Mouse (Mus musculus): ENCODE measurements around the gene Plcb3. TPM values are rescaled to one million over a fixed set of nuclear protein-coding genes. Genes with fewer than 3 reads are reported as not detected.

Gene Plcb3
- total and polyA plus RNA-seq, 2 experiments from 2014 or later: 10.0 to 12.8 TPM

DNA sequence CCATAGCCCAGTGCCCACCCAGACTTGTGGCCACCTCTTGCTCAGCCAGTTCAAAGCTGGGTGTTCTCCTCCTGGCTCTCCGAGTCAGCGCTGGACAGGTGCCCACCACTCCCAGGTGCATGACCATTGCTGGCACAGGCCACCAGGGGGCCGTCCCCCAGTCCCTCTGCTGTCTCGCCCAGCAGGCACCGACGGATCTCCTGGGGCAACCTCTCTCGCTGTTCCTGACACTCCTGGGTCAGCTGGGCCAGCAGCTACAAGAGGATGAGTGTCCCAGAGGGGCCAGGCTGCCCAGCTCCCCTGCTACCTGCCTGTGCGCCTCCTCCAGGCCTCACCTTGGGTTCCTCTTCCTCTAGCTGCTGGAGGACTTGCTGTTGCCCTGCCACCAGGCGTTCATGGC is 22.2 kb downstream of the Plcb3 start:
- Histone ChIP-seq H3K36me3 (ENCODE audit: insufficient read depth) (peaks cover 7% of the 10 kb centered on the region; the same call in 1 of the 2 replicates), H3K4me1 (ENCODE audit: insufficient read depth) (peaks cover 12% of the 10 kb centered on the region; the same call in 1 of the 2 replicates), H3K4me3 (ENCODE audit: low read depth, low read length) (no peak overlapping the region), H3K4me2 (ENCODE audit: low read depth) (no peak overlapping the region), H3K9ac (no peak overlapping the region), H3K27ac (ENCODE audit: low read depth, low read length) (no peak overlapping the region), H3K27me3 (ENCODE audit: insufficient read depth, low read length) (no peaks in the 10 kb centered on the region), H3K9me3 (ENCODE audit: low read length) (no peaks in the 10 kb centered on the region)
- 48% methylated on average over 9 of the region's 9 CpGs for WGBS
- DNase-seq: no peak
- ATAC-seq: no peak
- TF ChIP-seq CTCF (IDR thresholded peaks at IDR 0.05; ENCODE audit: low read depth): peak; percentile 45

DNA sequence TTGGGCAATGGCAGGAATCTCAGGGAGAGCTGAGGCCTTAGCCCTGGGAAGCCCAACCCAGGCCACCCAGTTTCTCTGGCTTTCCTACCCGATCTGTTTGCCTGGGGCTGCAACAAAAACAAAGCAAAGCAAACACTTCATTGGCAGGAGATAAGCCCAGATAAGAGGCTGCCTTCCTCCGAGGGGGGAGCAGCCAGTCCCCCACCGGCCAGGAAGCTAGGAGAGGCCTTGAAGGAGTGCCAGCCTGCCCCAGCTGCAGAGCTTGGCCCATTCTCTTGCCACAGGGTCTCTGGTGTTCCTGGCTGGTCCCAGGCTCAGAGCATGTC is 23.6 kb downstream of the Plcb3 start:
- Histone ChIP-seq H3K9me3 (ENCODE audit: low read length) (no peaks in the 10 kb centered on the region), H3K4me1 (ENCODE audit: insufficient read depth) (peaks cover 12% of the 10 kb centered on the region; the same call in 1 of the 2 replicates), H3K9ac (peak overlapping the region; percentile 58; the same call in 1 of the 2 replicates), H3K4me3 (ENCODE audit: low read depth, low read length) (no peak overlapping the region), H3K36me3 (ENCODE audit: insufficient read depth) (peaks cover 3% of the 10 kb centered on the region; the same call in 1 of the 2 replicates), H3K27ac (ENCODE audit: low read depth, low read length) (peak overlapping the region; percentile 79; the same call in 1 of the 2 replicates), H3K27me3 (ENCODE audit: insufficient read depth, low read length) (no peaks in the 10 kb centered on the region), H3K4me2 (ENCODE audit: low read depth) (peak overlapping the region; percentile 92)
- ATAC-seq (no peak), DNase-seq (no peak)
- 11% methylated on average over 3 of the region's 3 CpGs for WGBS
- no peak for TF ChIP-seq CTCF (IDR thresholded peaks at IDR 0.05; ENCODE audit: low read depth)

DNA sequence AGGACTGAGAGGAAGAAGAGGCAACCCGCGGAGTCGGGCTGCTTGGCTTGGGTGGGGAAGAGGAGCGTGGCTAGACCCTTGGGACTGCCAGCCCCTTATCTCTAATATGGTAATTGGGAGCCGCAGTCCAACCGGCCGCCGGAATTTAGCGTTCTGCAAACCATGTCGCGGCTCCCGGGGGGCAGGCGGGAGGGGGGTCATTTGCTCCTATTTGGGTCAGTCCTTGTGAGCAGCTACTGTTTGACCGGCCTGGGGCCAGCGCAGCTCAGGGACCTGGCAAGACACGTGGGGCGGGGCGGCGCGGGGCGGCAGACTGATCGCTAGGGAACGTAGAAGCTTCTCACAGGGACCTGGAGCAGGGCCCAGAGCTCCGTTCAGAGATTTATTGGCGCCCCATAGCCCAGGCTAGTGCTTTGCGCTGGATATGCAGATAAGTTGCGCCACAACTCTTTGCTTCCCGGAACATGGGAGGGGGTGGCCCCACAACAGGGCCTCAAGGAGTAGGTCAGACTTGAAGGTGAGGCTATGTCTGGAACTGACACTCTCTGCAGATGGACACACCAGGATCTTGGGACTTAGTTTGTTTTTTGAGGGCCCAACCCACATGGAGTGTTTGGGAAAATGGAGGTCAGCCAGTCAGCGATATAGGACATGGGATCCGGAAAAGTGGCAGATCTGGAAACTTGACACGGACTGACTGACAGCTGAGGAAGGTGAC is 24.1 kb downstream of the Plcb3 start:
- H3K27me3 ChIP-seq (ENCODE audit: insufficient read depth, low read length): no peaks in the 10 kb centered on the region
- peak overlapping the region; percentile 46 for H3K4me3 ChIP-seq (ENCODE audit: low read depth, low read length)
- H3K9ac ChIP-seq: peak overlapping the region; percentile 58
- no peaks in the 10 kb centered on the region for H3K9me3 ChIP-seq (ENCODE audit: low read length)
- H3K4me1 ChIP-seq (ENCODE audit: insufficient read depth): peaks cover 12% of the 10 kb centered on the region; the same call in 1 of the 2 replicates
- 2% methylated on average over 31 of the region's 31 CpGs for WGBS
- no peak for TF ChIP-seq CTCF (IDR thresholded peaks at IDR 0.05; ENCODE audit: low read depth)
- H3K36me3 ChIP-seq (ENCODE audit: insufficient read depth): peaks cover 3% of the 10 kb centered on the region; the same call in 1 of the 2 replicates
- H3K4me2 ChIP-seq (ENCODE audit: low read depth): peak overlapping the region; percentile 92
- peak; percentile 70 for DNase-seq
- ATAC-seq: peak; percentile 44
- peak overlapping the region; percentile 79 for H3K27ac ChIP-seq (ENCODE audit: low read depth, low read length)

GRCm38 (mm10) chr19:6951381-6951968 is 24.8 kb downstream of the Plcb3 start:
- peaks cover 12% of the 10 kb centered on the region; the same call in 1 of the 2 replicates for H3K4me1 ChIP-seq (ENCODE audit: insufficient read depth)
- H3K36me3 ChIP-seq (ENCODE audit: insufficient read depth): peaks cover 7% of the 10 kb centered on the region; the same call in 1 of the 2 replicates
- TF ChIP-seq CTCF (IDR thresholded peaks at IDR 0.05; ENCODE audit: low read depth): no peak; the same call in 1 of the 2 replicates
- H3K27me3 ChIP-seq (ENCODE audit: insufficient read depth, low read length): no peaks in the 10 kb centered on the region
- peak overlapping the region; percentile 79 for H3K27ac ChIP-seq (ENCODE audit: low read depth, low read length)
- ATAC-seq: peak; percentile 92
- peak overlapping the region; percentile 62 for H3K9ac ChIP-seq
- DNase-seq: peak; percentile 94
- under 1% methylated on average over 35 of the region's 35 CpGs for WGBS
- H3K4me2 ChIP-seq (ENCODE audit: low read depth): peak overlapping the region; percentile 92
- H3K9me3 ChIP-seq (ENCODE audit: low read length): no peaks in the 10 kb centered on the region
- H3K4me3 ChIP-seq (ENCODE audit: low read depth, low read length): peak overlapping the region; percentile 46

DNA sequence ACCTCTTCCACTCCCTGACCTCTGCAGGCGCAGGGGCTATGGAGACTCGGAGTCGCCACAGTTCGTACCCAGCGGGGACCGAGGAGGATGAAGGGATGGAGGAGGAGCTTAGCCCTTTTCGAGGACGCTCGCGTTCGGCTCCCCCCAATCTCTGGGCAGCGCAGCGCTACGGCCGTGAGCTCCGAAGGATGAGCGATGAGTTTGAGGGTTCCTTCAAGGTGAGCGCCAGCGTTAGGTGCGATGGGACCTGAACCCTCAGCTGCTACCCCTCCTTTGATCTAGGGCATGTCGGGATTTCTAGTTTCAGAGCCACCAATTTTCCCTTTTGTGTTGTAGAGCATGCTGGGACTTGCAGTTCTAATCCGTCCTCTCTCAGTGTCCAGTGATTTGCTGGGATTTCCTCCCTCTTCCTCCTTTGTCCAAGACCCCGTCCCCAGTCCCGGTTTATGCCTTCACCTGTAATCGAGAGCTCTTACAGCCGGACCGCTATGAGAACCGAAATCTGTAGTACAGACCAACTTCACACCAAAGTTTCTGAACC is 25.6 kb downstream of the Plcb3 start:
- Histone ChIP-seq H3K36me3 (ENCODE audit: insufficient read depth) (peaks cover 14% of the 10 kb centered on the region; the same call in 1 of the 2 replicates), H3K27ac (ENCODE audit: low read depth, low read length) (peak overlapping the region; percentile 79), H3K4me3 (ENCODE audit: low read depth, low read length) (peak overlapping the region; percentile 46), H3K9ac (peak overlapping the region; percentile 62), H3K4me2 (ENCODE audit: low read depth) (peak overlapping the region; percentile 92), H3K4me1 (ENCODE audit: insufficient read depth) (peaks cover 12% of the 10 kb centered on the region; the same call in 1 of the 2 replicates), H3K27me3 (ENCODE audit: insufficient read depth, low read length) (no peaks in the 10 kb centered on the region), H3K9me3 (ENCODE audit: low read length) (no peaks in the 10 kb centered on the region)
- DNase-seq: peak; percentile 78
- TF ChIP-seq CTCF (IDR thresholded peaks at IDR 0.05; ENCODE audit: low read depth): no peak
- peak; percentile 60 for ATAC-seq
- WGBS: 2% methylated on average over 28 of the region's 28 CpGs

DNA sequence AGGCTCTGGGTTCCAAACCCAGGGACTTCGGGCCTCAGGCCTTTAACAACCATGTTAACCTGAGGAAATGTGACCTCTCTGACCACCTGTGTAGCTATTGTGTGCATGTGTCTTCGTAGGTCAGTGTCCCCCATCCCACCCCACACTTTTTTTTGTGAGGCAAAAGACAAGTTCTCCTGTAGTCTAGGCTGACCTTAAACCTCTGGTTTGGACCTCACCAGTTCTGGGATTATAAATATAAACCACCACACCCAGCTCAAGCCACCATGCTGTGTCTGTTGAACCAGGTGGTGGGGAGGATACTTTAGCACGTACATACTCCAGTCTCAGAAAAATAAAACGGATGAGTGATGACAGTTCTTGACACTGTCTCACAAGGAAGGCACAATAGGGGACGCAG is 26.3 kb downstream of the Plcb3 start:
- no peaks in the 10 kb centered on the region for H3K9me3 ChIP-seq (ENCODE audit: low read length)
- H3K4me2 ChIP-seq (ENCODE audit: low read depth): peak overlapping the region; percentile 92
- peaks cover 12% of the 10 kb centered on the region; the same call in 1 of the 2 replicates for H3K4me1 ChIP-seq (ENCODE audit: insufficient read depth)
- no peaks in the 10 kb centered on the region for H3K27me3 ChIP-seq (ENCODE audit: insufficient read depth, low read length)
- TF ChIP-seq CTCF (IDR thresholded peaks at IDR 0.05; ENCODE audit: low read depth): no peak
- DNase-seq (no peak), ATAC-seq (no peak)
- H3K27ac ChIP-seq (ENCODE audit: low read depth, low read length): no peak overlapping the region
- peaks cover 14% of the 10 kb centered on the region; the same call in 1 of the 2 replicates for H3K36me3 ChIP-seq (ENCODE audit: insufficient read depth)
- peak overlapping the region; percentile 46 for H3K4me3 ChIP-seq (ENCODE audit: low read depth, low read length)
- H3K9ac ChIP-seq: peak overlapping the region; percentile 62; the same call in 1 of the 2 replicates
- 57% methylated on average over 5 of the region's 5 CpGs for WGBS

Measured in forebrain, postnatal 0 days (tissue).